10 mouse cellular contexts compared by ENCODE assay signal in the genomic region with DNA sequence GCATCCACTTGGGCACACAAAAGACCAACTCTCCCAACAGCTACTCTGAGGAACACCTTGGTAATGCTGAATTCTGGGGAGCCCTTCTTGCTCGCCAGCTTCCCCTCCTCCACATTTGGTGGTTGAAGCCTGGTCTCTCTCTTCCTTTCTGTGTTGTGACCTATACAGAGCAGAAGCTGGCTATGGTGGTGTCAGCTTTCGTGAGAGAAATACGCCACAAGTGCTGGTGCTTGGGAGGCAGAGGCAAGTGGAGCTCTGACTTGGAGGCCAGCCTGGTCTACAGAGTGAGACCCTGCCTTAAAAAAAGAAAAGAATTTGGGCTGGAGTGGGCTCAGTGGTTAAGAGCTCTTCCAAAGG. TPM values are rescaled to one million over a fixed set of nuclear protein-coding genes. Genes with fewer than 3 reads are reported as not detected.
DNase-seq lines count a peak whose midpoint lies in the region; ATAC-seq and TF ChIP-seq lines count a peak whose summit lies in the region.
"Had no signal": no experiment of that assay in that cellular context is flagged by ENCODE, and none has a peak within 500 bp of the region (broad histone marks: within the 10 kb centered on the region; RNA-seq: fewer than 3 reads in every experiment).

No protein-coding gene starts in this region.

- TF ChIP-seq POLR2A in small intestine, adult 2 months (IDR thresholded peaks at IDR 0.05; ENCODE audit: low read depth, low read length), result no peak

- H3K9me3 ChIP-seq in forebrain, embryonic 14.5 days (replicated peaks; ENCODE audit: control insufficient read depth, low read length), result no peaks in the 10 kb centered on the region
- H3K9me3 ChIP-seq in forebrain, embryonic 12.5 days, result no peaks in the 10 kb centered on the region
- no peaks in the 10 kb centered on the region for H3K9me3 ChIP-seq in intestine, embryonic 15.5 days
- H3K9me3 ChIP-seq in midbrain, postnatal 0 days (ENCODE audit: low read length), result no peaks in the 10 kb centered on the region
- H3K9me3 ChIP-seq: neural tube, embryonic 12.5 days had no signal

- no peak for TF ChIP-seq CTCF in layer of hippocampus, adult 2 months (conservative IDR thresholded peaks at IDR 0.05)
- no peak for TF ChIP-seq CTCF in small intestine, adult 2 months (IDR thresholded peaks at IDR 0.05; ENCODE audit: extremely low read depth, insufficient read length, insufficient replicate concordance, low read depth, low read length)
- no peak for TF ChIP-seq CTCF in midbrain, postnatal 0 days (IDR thresholded peaks at IDR 0.05)

- no peak for DNase-seq in forebrain, embryonic 14.5 days (ENCODE audit: low spot score)
- DNase-seq in layer of hippocampus, adult 2 months (ENCODE audit: low spot score in 2 of 2), result no peak
- DNase-seq in layer of hippocampus, adult 9-10 months (ENCODE audit: low spot score), result no peak
- no peak for DNase-seq in midbrain, postnatal 0 days (ENCODE audit: low spot score)
- no peak for DNase-seq in embryo, embryonic 10 days (ENCODE audit: low spot score)
- DNase-seq: lung, postnatal 14 days had no signal

- no peak overlapping the region for H3K4me3 ChIP-seq in forebrain, embryonic 14.5 days (ENCODE audit: low read depth, low read length)
- H3K4me3 ChIP-seq in forebrain, embryonic 12.5 days (replicated peaks), result no peak overlapping the region
- no peak overlapping the region for H3K4me3 ChIP-seq in layer of hippocampus, adult 2 months
- H3K4me3 ChIP-seq in intestine, embryonic 15.5 days (replicated peaks), result no peak overlapping the region
- H3K4me3 ChIP-seq in small intestine, adult 2 months (ENCODE audit: low read depth, low read length), result no peak overlapping the region
- H3K4me3 ChIP-seq in midbrain, postnatal 0 days (ENCODE audit: low read depth, low read length), result no peak overlapping the region
- H3K4me3 ChIP-seq: neural tube, embryonic 12.5 days had no signal

- H3K4me2 ChIP-seq in forebrain, embryonic 14.5 days (ENCODE audit: low read length), result no peak overlapping the region
- H3K4me2 ChIP-seq in forebrain, embryonic 12.5 days, result no peak overlapping the region
- H3K4me2 ChIP-seq in intestine, embryonic 15.5 days (replicated peaks), result no peak overlapping the region
- no peak overlapping the region for H3K4me2 ChIP-seq in midbrain, postnatal 0 days (ENCODE audit: low read depth, low read length, poor library complexity, severe bottlenecking)
- H3K4me2 ChIP-seq: neural tube, embryonic 12.5 days had no signal

- ATAC-seq in forebrain, embryonic 14.5 days, result no peak
- ATAC-seq in forebrain, embryonic 12.5 days (ENCODE audit: low FRiP score), result no peak
- ATAC-seq in intestine, embryonic 15.5 days, result no peak
- no peak for ATAC-seq in midbrain, postnatal 0 days (ENCODE audit: low FRiP score)

- H3K27me3 ChIP-seq in forebrain, embryonic 14.5 days (replicated peaks; ENCODE audit: control insufficient read depth, insufficient read depth, low read length), result no peaks in the 10 kb centered on the region
- no peaks in the 10 kb centered on the region for H3K27me3 ChIP-seq in forebrain, embryonic 12.5 days
- no peaks in the 10 kb centered on the region for H3K27me3 ChIP-seq in intestine, embryonic 15.5 days (replicated peaks)
- H3K27me3 ChIP-seq in small intestine, adult 2 months (ENCODE audit: control insufficient read depth, insufficient read depth, low read length), result no peaks in the 10 kb centered on the region
- no peaks in the 10 kb centered on the region for H3K27me3 ChIP-seq in midbrain, postnatal 0 days (ENCODE audit: insufficient read depth, low read length)
- H3K27me3 ChIP-seq: neural tube, embryonic 12.5 days had no signal

- WGBS in forebrain, embryonic 14.5 days, result 89% methylated on average over 3 of the region's 3 CpGs
- WGBS in forebrain, embryonic 12.5 days, result 92% methylated on average over 3 of the region's 3 CpGs
- 86% methylated on average over 3 of the region's 3 CpGs for WGBS in intestine, embryonic 15.5 days
- 85% methylated on average over 3 of the region's 3 CpGs for WGBS in small intestine, adult 2 months
- 93% methylated on average over 3 of the region's 3 CpGs for WGBS in midbrain, postnatal 0 days

- peaks cover 9% of the 10 kb centered on the region; the same call in 1 of the 2 replicates for H3K4me1 ChIP-seq in forebrain, embryonic 14.5 days (ENCODE audit: control insufficient read depth, insufficient read depth, low read length)
- peaks cover 35% of the 10 kb centered on the region for H3K4me1 ChIP-seq in forebrain, embryonic 12.5 days
- H3K4me1 ChIP-seq in intestine, embryonic 15.5 days (replicated peaks), result peaks cover 62% of the 10 kb centered on the region
- peaks cover 55% of the 10 kb centered on the region for H3K4me1 ChIP-seq in small intestine, adult 2 months (ENCODE audit: control insufficient read depth, insufficient read depth, insufficient read length, low read length)
- H3K4me1 ChIP-seq in midbrain, postnatal 0 days (ENCODE audit: insufficient read depth, low read length), result no peaks in the 10 kb centered on the region

- no peak overlapping the region for H3K9ac ChIP-seq in forebrain, embryonic 14.5 days (ENCODE audit: low read length)
- H3K9ac ChIP-seq in forebrain, embryonic 12.5 days, result no peak overlapping the region
- no peak overlapping the region for H3K9ac ChIP-seq in intestine, embryonic 15.5 days
- no peak overlapping the region for H3K9ac ChIP-seq in midbrain, postnatal 0 days (replicated peaks; ENCODE audit: low read length, poor library complexity, severe bottlenecking)
- H3K9ac ChIP-seq: neural tube, embryonic 12.5 days had no signal

- H3K27ac ChIP-seq in forebrain, embryonic 14.5 days (ENCODE audit: low read depth, low read length), result 0 out of 2 replicates have a peak overlapping the region, but pooled peaks have one; percentile 77
- no peak overlapping the region for H3K27ac ChIP-seq in forebrain, embryonic 12.5 days
- H3K27ac ChIP-seq in layer of hippocampus, adult 2 months, result 0 out of 2 replicates have a peak overlapping the region, but pooled peaks have one; percentile 14
- H3K27ac ChIP-seq in intestine, embryonic 15.5 days, result peak overlapping the region; percentile 72; the same call in 1 of the 2 replicates
- H3K27ac ChIP-seq in small intestine, adult 2 months (ENCODE audit: insufficient read depth, low read depth, low read length), result peak overlapping the region; percentile 94
- no peak overlapping the region for H3K27ac ChIP-seq in midbrain, postnatal 0 days (ENCODE audit: low read depth, low read length)
- H3K27ac ChIP-seq: neural tube, embryonic 12.5 days had no signal

- peaks cover 34% of the 10 kb centered on the region for H3K36me3 ChIP-seq in forebrain, embryonic 14.5 days (ENCODE audit: control insufficient read depth, insufficient read depth, low read length)
- H3K36me3 ChIP-seq in forebrain, embryonic 12.5 days (replicated peaks), result peaks cover 37% of the 10 kb centered on the region
- H3K36me3 ChIP-seq in intestine, embryonic 15.5 days, result no peaks in the 10 kb centered on the region; the same call in 1 of the 2 replicates
- H3K36me3 ChIP-seq in small intestine, adult 2 months (ENCODE audit: control insufficient read depth, insufficient read depth, low read length), result peaks cover 12% of the 10 kb centered on the region
- peaks cover 3% of the 10 kb centered on the region; the same call in 1 of the 2 replicates for H3K36me3 ChIP-seq in midbrain, postnatal 0 days (ENCODE audit: insufficient read depth, low read length)

RNA-seq across cellular contexts. Expression of gene Mcl1, which starts 10.7 kb away (rescaled TPM):
- 50.3 and 50.8 TPM in 2 replicates for polyA plus RNA-seq in forebrain, embryonic 14.5 days (2014; fragmentation: Nextera tagmentation; extraction: Ambion mirVana)
- 69.3 and 74.0 TPM in 2 replicates for polyA plus RNA-seq in forebrain, embryonic 12.5 days (2016; fragmentation: Nextera tagmentation; extraction: Ambion mirVana)
- total RNA-seq in layer of hippocampus, adult 2 months (2021), result 10 to 100 TPM; 49.6 to 55.2 TPM
- 50.5 and 52.3 TPM in 2 replicates for polyA plus RNA-seq in intestine, embryonic 15.5 days (2015; fragmentation: Nextera tagmentation; extraction: Ambion mirVana)
- polyA plus RNA-seq in small intestine, adult 2 months (2012; rRNA removed), result 119 and 327 TPM in 2 replicates
- total RNA-seq in midbrain, postnatal 0 days (2014; rRNA removed), result 105 and 136 TPM in 2 replicates
- 35.8 and 42.8 TPM in 2 replicates for polyA plus RNA-seq in midbrain, postnatal 0 days (2015; fragmentation: Nextera tagmentation; extraction: Ambion mirVana)

RNA-seq across cellular contexts. Expression of gene Adamtsl4, which starts 18.4 kb away (rescaled TPM):
- polyA plus RNA-seq in forebrain, embryonic 14.5 days (2014; fragmentation: Nextera tagmentation; extraction: Ambion mirVana), result 0.13 and 0.72 TPM in 2 replicates
- 0.65 and 1.1 TPM in 2 replicates for polyA plus RNA-seq in forebrain, embryonic 12.5 days (2016; fragmentation: Nextera tagmentation; extraction: Ambion mirVana)
- 1 to 10 TPM; 7.0 to 7.9 TPM for total RNA-seq in layer of hippocampus, adult 2 months (2021)
- 2.3 and 3.0 TPM in 2 replicates for polyA plus RNA-seq in intestine, embryonic 15.5 days (2015; fragmentation: Nextera tagmentation; extraction: Ambion mirVana)
- 6.4 and 8.2 TPM in 2 replicates for polyA plus RNA-seq in small intestine, adult 2 months (2012; rRNA removed)
- 1.3 and 1.4 TPM in 2 replicates for total RNA-seq in midbrain, postnatal 0 days (2014; rRNA removed)
- 1.0 and 1.4 TPM in 2 replicates for polyA plus RNA-seq in midbrain, postnatal 0 days (2015; fragmentation: Nextera tagmentation; extraction: Ambion mirVana)

RNA-seq across cellular contexts. Expression of gene Ensa, which starts 44.5 kb away (rescaled TPM):
- polyA plus RNA-seq in forebrain, embryonic 14.5 days (2014; fragmentation: Nextera tagmentation; extraction: Ambion mirVana), result 97.2 and 106 TPM in 2 replicates
- polyA plus RNA-seq in forebrain, embryonic 12.5 days (2016; fragmentation: Nextera tagmentation; extraction: Ambion mirVana), result 102 and 104 TPM in 2 replicates
- 100 to 1,000 TPM; 302 to 322 TPM for total RNA-seq in layer of hippocampus, adult 2 months (2021)
- 65.1 and 69.0 TPM in 2 replicates for polyA plus RNA-seq in intestine, embryonic 15.5 days (2015; fragmentation: Nextera tagmentation; extraction: Ambion mirVana)
- polyA plus RNA-seq in small intestine, adult 2 months (2012; rRNA removed), result 5.2 and 10.1 TPM in 2 replicates
- 100 and 124 TPM in 2 replicates for total RNA-seq in midbrain, postnatal 0 days (2014; rRNA removed)
- polyA plus RNA-seq in midbrain, postnatal 0 days (2015; fragmentation: Nextera tagmentation; extraction: Ambion mirVana), result 167 and 169 TPM in 2 replicates

Comparison
In these comparisons a context has a peak if more than half of its experiments do, and no peak if none do; other contexts are left out.
1. H3K27ac ChIP-seq: peak in forebrain, embryonic 14.5 days (single experiment), layer of hippocampus, adult 2 months (single experiment), intestine, embryonic 15.5 days (single experiment) and small intestine, adult 2 months (single experiment); none in forebrain, embryonic 12.5 days (single experiment) and midbrain, postnatal 0 days (single experiment).